Mouse (Mus musculus) intestine, embryonic 16.5 days (tissue): ENCODE measurements at regions not wholly inside any gene's neighbourhood (a gene's known extent, or its start where the extent isn't known, plus 50 kb on each side); places are given as distances from the start of the nearest gene placed in this dataset.

Source experiments
- ATAC-seq: fragments of 200-750 bp; cut with Nextera tagmentation; 2 replicates; pipeline ENCODE4 v1.8.0; 2017; ENCODE audit warnings: moderate TSS enrichment, moderate library complexity
- H3K27ac ChIP-seq: fragments of 300-500 bp; sonication (generic); 2 replicates; pipeline ENCODE4 v1.5.1; 2014; ENCODE audit warnings: mild to moderate bottlenecking, low read length
- H3K27me3 ChIP-seq: fragments of 300-500 bp; sonication (generic); replicated peaks from 2 replicates; pipeline ENCODE4 v1.6.1; 2014; ENCODE audit warnings: low read length, control low read depth, mixed read lengths; ENCODE audit not compliant: control insufficient read depth, insufficient read depth
- H3K36me3 ChIP-seq: fragments of 300-500 bp; sonication (generic); 2 replicates; pipeline ENCODE4 v1.6.1; 2014; ENCODE audit warnings: low read length, control low read depth; ENCODE audit not compliant: control insufficient read depth, insufficient read depth
- H3K4me1 ChIP-seq: fragments of 300-500 bp; sonication (generic); 2 replicates; pipeline ENCODE4 v1.6.1; 2014; ENCODE audit warnings: low read length, control low read depth, mixed read lengths; ENCODE audit not compliant: control insufficient read depth, insufficient read depth
- H3K4me2 ChIP-seq: fragments of 300-500 bp; sonication (generic); 2 replicates; pipeline ENCODE4 v1.6.1; 2014; ENCODE audit warnings: low read depth, low read length, control low read depth
- H3K4me3 ChIP-seq: fragments of 300-500 bp; sonication (generic); 2 replicates; pipeline ENCODE4 v1.5.1; 2014; ENCODE audit warnings: mild to moderate bottlenecking, low read length
- H3K9ac ChIP-seq: fragments of 300-500 bp; sonication (generic); 2 replicates; pipeline ENCODE4 v1.6.1; 2014; ENCODE audit warnings: low read depth, low read length
- H3K9me3 ChIP-seq: fragments of 300-500 bp; sonication (generic); 2 replicates; pipeline ENCODE4 v1.6.1; 2016; ENCODE audit warnings: low read length, control low read depth; ENCODE audit not compliant: control insufficient read depth
- WGBS: fragments of 180-500 bp; shearing (Covaris S2); extraction: QIAGEN DNeasy Blood & Tissue Kit; methylation state at CpG from one replicate; pipeline ENCODE4 v1.1.7; 2014; 5-methylcytosine and 5-hydroxymethylcytosine counted together

DNA sequence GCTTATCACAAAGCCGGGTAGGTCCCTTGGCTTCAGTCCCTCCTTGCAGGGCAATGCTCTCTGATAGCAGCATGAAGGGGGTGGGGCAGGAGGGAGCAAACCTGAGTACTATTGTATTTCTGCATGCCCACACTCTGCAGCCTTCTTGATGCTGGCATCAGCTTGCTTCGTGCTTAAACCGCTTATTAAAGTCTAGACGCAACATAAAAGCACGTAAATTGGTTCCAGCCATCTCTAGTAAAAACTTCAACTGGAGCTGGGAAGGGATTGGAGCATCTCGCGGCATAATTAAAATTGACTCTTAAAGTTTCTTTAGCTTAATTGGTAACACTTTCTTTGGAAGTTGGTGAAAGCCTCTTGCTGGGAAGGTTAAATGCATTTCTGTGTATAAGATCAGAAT, 131.5 kb upstream of the Jag1 start:
- Histone ChIP-seq H3K27ac (no peak overlapping the region), H3K9ac (no peak overlapping the region), H3K4me2 (no peak overlapping the region), H3K4me1 (no peaks in the 10 kb centered on the region), H3K9me3 (no peaks in the 10 kb centered on the region), H3K4me3 (no peak overlapping the region), H3K36me3 (no peaks in the 10 kb centered on the region), H3K27me3 (no peaks in the 10 kb centered on the region)
- 62% methylated on average over 7 of the region's 7 CpGs for WGBS
- no peak for ATAC-seq

DNA sequence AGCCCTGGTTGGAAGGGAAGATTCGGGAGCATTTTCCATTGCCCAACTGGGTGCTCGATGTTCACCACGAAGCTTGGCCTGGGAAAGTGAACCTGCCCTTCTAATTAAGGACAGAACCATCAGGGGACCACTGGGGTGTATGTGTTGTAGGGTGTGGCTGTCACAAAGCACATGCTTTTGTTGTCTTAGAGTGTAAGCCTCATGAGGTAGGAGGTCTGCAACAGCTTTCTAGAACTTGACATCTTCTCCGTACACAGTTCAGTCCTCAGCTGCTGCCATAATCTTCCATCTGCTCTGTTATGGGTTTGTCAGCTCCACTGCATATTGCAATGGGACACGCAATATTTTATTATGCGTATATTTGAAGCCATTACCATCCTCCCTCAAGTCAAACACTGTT, 127.9 kb upstream of the Jag1 start:
- no peaks in the 10 kb centered on the region for H3K36me3 ChIP-seq
- ATAC-seq, result no peak
- H3K9me3 ChIP-seq, result no peaks in the 10 kb centered on the region
- H3K4me2 ChIP-seq, result no peak overlapping the region
- 82% methylated on average over 6 of the region's 6 CpGs for WGBS
- H3K9ac ChIP-seq, result no peak overlapping the region
- no peak overlapping the region for H3K27ac ChIP-seq
- no peak overlapping the region for H3K4me3 ChIP-seq
- H3K27me3 ChIP-seq, result no peaks in the 10 kb centered on the region
- no peaks in the 10 kb centered on the region for H3K4me1 ChIP-seq

- H3K36me3 ChIP-seq, result no peaks in the 10 kb centered on the region
- no peaks in the 10 kb centered on the region for H3K27me3 ChIP-seq
- no peak overlapping the region for H3K9ac ChIP-seq
- 44% methylated on average over 5 of the region's 5 CpGs for WGBS
- no peaks in the 10 kb centered on the region for H3K9me3 ChIP-seq
- no peak overlapping the region for H3K4me2 ChIP-seq
- H3K4me1 ChIP-seq, result no peaks in the 10 kb centered on the region
- H3K4me3 ChIP-seq, result no peak overlapping the region
- no peak overlapping the region for H3K27ac ChIP-seq
- no peak for ATAC-seq
Observed at GRCm38 (mm10) chr2:137243914-137244313, 127.5 kb upstream of the Jag1 start.

- Histone ChIP-seq H3K9ac (no peak overlapping the region), H3K4me3 (no peak overlapping the region), H3K4me1 (no peaks in the 10 kb centered on the region), H3K36me3 (no peaks in the 10 kb centered on the region), H3K9me3 (no peaks in the 10 kb centered on the region), H3K27ac (no peak overlapping the region), H3K27me3 (no peaks in the 10 kb centered on the region), H3K4me2 (no peak overlapping the region)
- 47% methylated on average over 3 of the region's 3 CpGs for WGBS
- ATAC-seq, result no peak
Observed at GRCm38 (mm10) chr2:137236961-137237360, 120.5 kb upstream of the Jag1 start.

DNA sequence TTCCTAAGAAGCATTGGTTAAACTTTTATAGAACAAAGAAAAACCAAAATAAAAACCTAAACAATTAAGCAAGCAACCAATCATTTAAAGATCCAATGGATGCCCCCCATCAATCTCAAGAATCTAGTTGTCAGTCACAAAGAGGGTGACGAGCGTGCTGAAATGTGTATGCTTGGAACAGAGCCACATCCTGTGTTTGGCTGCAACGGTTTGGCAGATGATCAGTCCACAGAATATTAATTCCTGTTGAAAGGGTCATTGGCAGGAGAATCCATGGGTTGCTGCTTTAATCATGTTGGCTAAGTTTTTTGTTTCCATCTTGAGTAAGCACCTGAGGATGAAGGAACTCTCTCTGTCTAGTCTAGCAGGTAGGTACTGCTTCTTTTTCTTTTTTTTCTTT, 117.5 kb upstream of the Jag1 start:
- H3K36me3 ChIP-seq, result no peaks in the 10 kb centered on the region
- no peaks in the 10 kb centered on the region for H3K27me3 ChIP-seq
- no peak overlapping the region for H3K4me3 ChIP-seq
- H3K9me3 ChIP-seq, result no peaks in the 10 kb centered on the region
- H3K4me2 ChIP-seq, result no peak overlapping the region
- 75% methylated on average over 3 of the region's 3 CpGs for WGBS
- H3K9ac ChIP-seq, result no peak overlapping the region
- no peak overlapping the region for H3K27ac ChIP-seq
- no peaks in the 10 kb centered on the region for H3K4me1 ChIP-seq
- no peak for ATAC-seq

GRCm38 (mm10) chr2:137231161-137231560, 114.7 kb upstream of the Jag1 start:
- no peaks in the 10 kb centered on the region for H3K4me1 ChIP-seq
- no peaks in the 10 kb centered on the region for H3K9me3 ChIP-seq
- ATAC-seq, result no peak
- no peaks in the 10 kb centered on the region for H3K27me3 ChIP-seq
- no peak overlapping the region for H3K9ac ChIP-seq
- no peaks in the 10 kb centered on the region for H3K36me3 ChIP-seq
- H3K4me2 ChIP-seq, result no peak overlapping the region
- H3K27ac ChIP-seq, result no peak overlapping the region
- H3K4me3 ChIP-seq, result no peak overlapping the region

- no peak overlapping the region for H3K4me3 ChIP-seq
- H3K9ac ChIP-seq, result no peak overlapping the region
- H3K27ac ChIP-seq, result no peak overlapping the region
- 57% methylated on average over 1 of the region's 1 CpGs for WGBS
- H3K4me2 ChIP-seq, result no peak overlapping the region
- no peaks in the 10 kb centered on the region for H3K27me3 ChIP-seq
- no peaks in the 10 kb centered on the region for H3K36me3 ChIP-seq
- no peak for ATAC-seq
- H3K4me1 ChIP-seq, result no peaks in the 10 kb centered on the region
- H3K9me3 ChIP-seq, result no peaks in the 10 kb centered on the region
Observed at GRCm38 (mm10) chr2:137229422-137230069, 113.1 kb upstream of the Jag1 start.

GRCm38 (mm10) chr2:137227495-137227894, 111.1 kb upstream of the Jag1 start:
- no peak overlapping the region for H3K27ac ChIP-seq
- WGBS, result 81% methylated on average over 4 of the region's 4 CpGs
- no peaks in the 10 kb centered on the region for H3K27me3 ChIP-seq
- ATAC-seq, result no peak
- H3K9ac ChIP-seq, result no peak overlapping the region
- no peaks in the 10 kb centered on the region for H3K36me3 ChIP-seq
- no peaks in the 10 kb centered on the region for H3K4me1 ChIP-seq
- H3K9me3 ChIP-seq, result no peaks in the 10 kb centered on the region
- no peak overlapping the region for H3K4me3 ChIP-seq
- no peak overlapping the region for H3K4me2 ChIP-seq

GRCm38 (mm10) chr2:137224702-137225552, 108.5 kb upstream of the Jag1 start:
- H3K36me3 ChIP-seq, result no peaks in the 10 kb centered on the region
- no peak overlapping the region for H3K4me2 ChIP-seq
- no peaks in the 10 kb centered on the region for H3K4me1 ChIP-seq
- H3K9me3 ChIP-seq, result no peaks in the 10 kb centered on the region
- no peak overlapping the region for H3K4me3 ChIP-seq
- ATAC-seq, result no peak
- H3K9ac ChIP-seq, result no peak overlapping the region
- no peaks in the 10 kb centered on the region for H3K27me3 ChIP-seq
- no peak overlapping the region for H3K27ac ChIP-seq
- 76% methylated on average over 10 of the region's 10 CpGs for WGBS
